Mouse (Mus musculus) adrenal gland, postnatal 0 days (tissue): ENCODE results near the gene Cdh22. TPM values are rescaled to one million over a fixed set of nuclear protein-coding genes. Genes with fewer than 3 reads are reported as not detected.

Source experiments
- polyA plus RNA-seq: library from polyadenylated mRNA; unstranded; fragments of >200 nt; fragmentation: Nextera tagmentation; extraction: Ambion mirVana; gene quantifications from 2 replicates; pipeline ENCODE4 v1.2.1, GENCODE M21; 2015

Cdh22 gene
- 0.81 and 2.6 TPM in 2 replicates for polyA plus RNA-seq

DNA sequence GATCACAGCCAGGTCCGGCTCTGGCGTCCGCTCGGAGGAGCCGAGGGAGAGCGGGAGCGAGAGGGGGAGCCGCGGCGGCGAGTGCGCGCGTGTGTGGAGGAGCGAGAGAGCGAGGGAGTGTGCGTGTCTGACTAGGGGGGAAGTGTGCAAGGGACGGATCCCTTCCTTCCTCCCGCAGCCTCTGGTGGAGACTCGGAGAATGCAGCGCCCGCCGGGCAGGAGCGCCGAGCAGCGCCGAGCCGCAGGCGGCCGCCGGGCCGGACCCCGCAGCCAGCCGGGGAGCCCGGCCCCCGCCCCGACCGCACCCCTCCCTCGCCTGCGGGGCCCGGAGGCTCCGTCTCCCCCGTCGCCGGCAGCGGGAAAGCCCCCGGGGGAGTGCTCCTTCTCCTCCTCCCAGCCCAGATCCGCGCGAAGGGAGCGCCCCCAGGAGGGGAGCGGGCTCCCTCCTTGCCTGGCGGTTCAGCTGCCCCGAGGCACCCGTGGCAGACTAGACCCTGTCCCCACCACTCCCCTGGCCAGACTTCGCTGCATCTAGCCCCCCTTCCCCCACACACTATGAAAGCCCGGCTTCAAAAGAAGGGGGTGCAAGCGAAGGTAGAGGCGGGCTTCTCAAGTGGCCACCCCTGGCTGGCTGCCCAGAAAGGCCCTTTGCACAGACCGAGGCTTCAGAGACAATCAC, at the start of gene Cdh22:
Gene Cdh22 (minus strand): TSS at position 241 of the 679 bp plus-strand sequence.

DNA sequence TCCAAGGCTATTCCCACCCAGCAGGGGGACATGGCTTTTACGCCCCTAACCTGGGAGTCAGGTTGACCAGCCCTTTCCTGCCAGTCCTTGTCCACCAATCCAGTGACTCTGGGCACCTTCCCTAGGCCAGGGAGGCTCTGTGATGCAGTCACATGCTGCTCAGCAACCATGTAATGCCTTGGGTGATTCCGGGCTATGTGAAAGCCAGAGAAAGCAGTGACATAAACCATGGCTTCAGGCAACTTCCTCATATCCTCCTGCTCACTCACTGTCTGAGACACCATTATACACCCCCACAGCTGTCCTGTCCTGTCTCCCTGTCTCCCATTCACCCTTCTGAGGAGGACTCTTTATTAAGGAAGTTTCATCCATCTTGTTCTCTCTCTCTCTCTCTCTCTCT, 144.0 kb downstream of the Cdh22 start, which contains the start of gene 1700025C18Rik:
Gene 1700025C18Rik (minus strand): TSS at position 101 of the 400 bp plus-strand sequence.

Other genes with a start within 250 kb of the Cdh22 start
- 23.1 and 27.8 TPM in 2 replicates for gene Ncoa5, start 200.0 kb downstream of the Cdh22 start, polyA plus RNA-seq
- 13.0 and 21.6 TPM in 2 replicates for gene Cd40, start 179.2 kb downstream of the Cdh22 start, polyA plus RNA-seq
- not detected in 2 replicates for gene 1700025C18Rik, start 144.1 kb downstream of the Cdh22 start, polyA plus RNA-seq
- 39.6 and 61.9 TPM in 2 replicates for gene Slc35c2, start 53.0 kb upstream of the Cdh22 start, polyA plus RNA-seq
- 34.6 and 35.7 TPM in 2 replicates for gene Elmo2, start 91.6 kb upstream of the Cdh22 start, polyA plus RNA-seq
- gene Zfp663, start 133.9 kb upstream of the Cdh22 start, polyA plus RNA-seq: 0.14 and 0.71 TPM in 2 replicates
- gene Zfp334, start 153.4 kb upstream of the Cdh22 start, polyA plus RNA-seq: 2.5 and 2.8 TPM in 2 replicates
- 0.28 and 0.44 TPM in 2 replicates for gene Ocstamp, start 165.6 kb upstream of the Cdh22 start, polyA plus RNA-seq
- gene Slc13a3, start 238.4 kb upstream of the Cdh22 start, polyA plus RNA-seq: 1.3 and 2.1 TPM in 2 replicates